Mouse (Mus musculus) liver, embryonic 14.5 days (tissue): ENCODE results near the gene Wfdc18. TPM values are rescaled to one million over a fixed set of nuclear protein-coding genes. Genes with fewer than 3 reads are reported as not detected.

ENCODE experiments used
- ATAC-seq: fragments of 200-750 bp; cut with Nextera tagmentation; 2 replicates; pipeline ENCODE4 v1.8.0; 2017; ENCODE audit warnings: moderate number of reproducible peaks, mild to moderate bottlenecking, moderate library complexity; ENCODE audit not compliant: insufficient read depth
- DNase-seq, 3 experiments: peaks; one replicate each; pipeline ENCODE4 v3.0.0-alpha.2; 2012 to 2013; ENCODE audit warnings: low read depth in 3 of 3, low spot score in 3 of 3
- H3K27ac ChIP-seq: fragments of 300-500 bp; sonication (generic); 2 replicates; pipeline ENCODE4 v1.5.1; 2014; ENCODE audit warnings: moderate library complexity, mild to moderate bottlenecking, control low read depth, inconsistent platforms
- H3K27me3 ChIP-seq: fragments of 300-500 bp; sonication (generic); 2 replicates; pipeline ENCODE4 v1.6.1; 2014; ENCODE audit warnings: mild to moderate bottlenecking, low read length, moderate library complexity; ENCODE audit not compliant: control insufficient read depth, insufficient read depth
- H3K36me3 ChIP-seq: fragments of 300-500 bp; sonication (generic); replicated peaks from 2 replicates; pipeline ENCODE4 v1.6.1; 2014; ENCODE audit warnings: low read depth; ENCODE audit not compliant: control insufficient read depth, insufficient read depth
- H3K4me1 ChIP-seq, 2 experiments: fragments of 200-500 bp in 1 of 2; fragments of 300-500 bp in 1 of 2; sonication (generic) in 1 of 2; replicated peaks; 2 replicates each; pipeline ENCODE4 v1.6.1; 2012 to 2014; ENCODE audit warnings: antibody characterized with exemption in 1 of 2, inconsistent platforms in 1 of 2, low read length in 1 of 2; ENCODE audit not compliant: control insufficient read depth in 2 of 2, insufficient read depth in 2 of 2
- H3K4me2 ChIP-seq: fragments of 300-500 bp; sonication (generic); 2 replicates; pipeline ENCODE4 v1.6.1; 2014; ENCODE audit warnings: low read depth, mild to moderate bottlenecking, control low read depth, moderate library complexity
- H3K4me3 ChIP-seq, 2 experiments: fragments of 200-500 bp in 1 of 2; fragments of 300-500 bp in 1 of 2; sonication (generic) in 1 of 2; 2 replicates each; pipeline ENCODE4 v1.5.1; 2012 to 2014; ENCODE audit warnings: low read depth in 2 of 2, low read length in 2 of 2, mild to moderate bottlenecking in 2 of 2, control low read depth in 1 of 2, inconsistent platforms in 1 of 2, moderate library complexity in 1 of 2; ENCODE audit not compliant: insufficient read depth in 1 of 2
- H3K9ac ChIP-seq: fragments of 300-500 bp; sonication (generic); replicated peaks from 2 replicates; pipeline ENCODE4 v1.6.1; 2014; ENCODE audit warnings: mild to moderate bottlenecking, control low read depth, moderate library complexity
- H3K9me3 ChIP-seq: fragments of 300-500 bp; sonication (generic); 2 replicates; pipeline ENCODE4 v1.6.1; 2016; ENCODE audit warnings: low read length, mixed read lengths; ENCODE audit not compliant: control insufficient read depth
- CTCF ChIP-seq: IDR thresholded peaks from 2 replicates; pipeline ENCODE4 v1.5.1; 2016; ENCODE audit warnings: antibody characterized with exemption, low read depth, control low read depth
- EP300 ChIP-seq: IDR thresholded peaks from 2 replicates; pipeline ENCODE4 v1.6.1; 2016; ENCODE audit warnings: antibody characterized with exemption, low read depth
- WGBS: fragments of 180-500 bp; shearing (Covaris S2); extraction: QIAGEN DNeasy Blood & Tissue Kit; methylation state at CpG from one replicate; pipeline ENCODE4 v1.1.7; 2014; ENCODE audit not compliant: insufficient replicate concordance; 5-methylcytosine and 5-hydroxymethylcytosine counted together
- polyA plus RNA-seq, 2 experiments: library from polyadenylated mRNA; depleted of rRNA in 1 of 2; stranded (reverse) in 1 of 2; unstranded in 1 of 2; fragments of >200 nt; fragmentation: Nextera tagmentation in 1 of 2; extraction: Ambion mirVana in 1 of 2; gene quantifications; 2 replicates each; pipeline versions ENCODE4 v1.2.1 to v1.2.3; 2012 to 2014

Wfdc18 gene
- polyA plus RNA-seq, 2 experiments, result not detected

DNA sequence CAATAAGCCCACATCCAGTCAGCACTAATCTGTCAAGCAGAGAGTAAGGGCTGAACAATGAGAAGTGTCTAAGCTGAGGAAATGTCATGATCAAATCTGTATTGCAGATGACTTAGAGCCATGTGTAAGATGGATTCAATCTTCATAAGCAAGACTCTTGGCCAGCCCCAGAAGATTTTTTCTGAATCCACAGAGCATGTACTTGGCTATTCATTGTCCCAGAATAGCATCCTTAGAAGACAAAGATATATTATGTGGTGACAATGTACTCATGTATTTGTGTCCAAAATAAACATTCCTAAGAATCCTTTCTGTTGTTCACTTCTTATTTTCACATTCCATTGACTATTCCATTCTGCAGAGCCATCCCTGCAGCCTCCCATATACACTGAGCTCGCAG, 18.9 kb upstream of the Wfdc18 start:
- no peak for ATAC-seq
- DNase-seq, result no peak
- TF ChIP-seq EP300, result no peak
- TF ChIP-seq CTCF, result no peak
- Histone ChIP-seq H3K4me1 (no peaks in the 10 kb centered on the region), H3K27me3 (no peaks in the 10 kb centered on the region), H3K9ac (no peak overlapping the region), H3K4me3 (no peak overlapping the region), H3K36me3 (no peaks in the 10 kb centered on the region), H3K27ac (no peak overlapping the region), H3K9me3 (no peaks in the 10 kb centered on the region), H3K4me2 (no peak overlapping the region)
- 47% methylated on average over 1 of the region's 1 CpGs for WGBS

DNA sequence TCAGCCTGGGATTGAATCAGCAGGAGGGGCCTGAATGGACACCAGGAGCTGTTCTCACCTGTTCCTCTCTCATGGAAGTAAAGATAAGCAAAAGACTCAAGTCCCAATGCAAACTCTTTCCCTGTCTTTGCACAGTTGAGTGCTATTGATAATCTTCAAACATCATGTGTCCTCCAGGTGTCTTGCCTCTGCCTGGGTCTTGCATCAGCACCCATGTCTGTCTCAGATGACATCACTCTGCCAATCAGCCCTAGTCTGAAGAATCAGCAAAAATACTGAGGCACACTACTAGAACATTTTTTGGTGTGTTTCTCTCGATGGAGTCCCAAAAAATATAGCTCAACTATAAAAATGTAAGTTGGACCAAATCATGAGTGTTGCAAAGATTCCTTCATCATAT, 16.8 kb upstream of the Wfdc18 start:
- TF ChIP-seq CTCF (no peak), EP300 (no peak)
- H3K9me3 ChIP-seq, result no peaks in the 10 kb centered on the region
- WGBS, result 20% methylated on average over 1 of the region's 1 CpGs
- no peaks in the 10 kb centered on the region for H3K36me3 ChIP-seq
- no peak for ATAC-seq
- H3K4me1 ChIP-seq, result no peaks in the 10 kb centered on the region
- no peak overlapping the region for H3K9ac ChIP-seq
- H3K27ac ChIP-seq, result no peak overlapping the region
- no peaks in the 10 kb centered on the region for H3K27me3 ChIP-seq
- no peak for DNase-seq
- H3K4me2 ChIP-seq, result no peak overlapping the region
- no peak overlapping the region for H3K4me3 ChIP-seq

DNA sequence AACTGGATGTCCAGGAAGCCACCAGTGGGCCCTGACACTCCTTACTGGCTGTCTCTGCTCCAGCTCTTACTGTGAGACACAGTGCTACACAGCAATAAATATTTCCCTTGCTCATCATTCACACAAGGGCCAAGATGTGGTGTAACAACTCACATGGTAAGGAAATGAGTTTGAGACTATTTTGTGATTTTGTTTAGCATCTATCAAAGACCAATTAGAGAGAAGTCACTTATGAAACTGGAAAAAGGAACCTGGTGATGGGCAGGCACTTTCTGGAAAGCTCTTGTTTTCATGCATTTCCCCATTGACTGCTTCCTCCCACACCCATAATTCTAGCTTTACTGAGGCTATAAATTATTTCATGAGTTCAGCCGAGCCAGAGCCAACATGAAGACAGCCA, 5.1 kb upstream of the Wfdc18 start, which contains the start of gene Wfdc17:
Gene Wfdc17, plus strand, starts transcription at position 287 of the 400 bp plus-strand sequence.
- Histone ChIP-seq H3K4me3 (no peak within 1 kb of the TSS), H3K36me3 (no peaks in the 10 kb centered on the region), H3K9me3 (no peaks in the 10 kb centered on the region), H3K27ac (no peak within 1 kb of the TSS), H3K27me3 (no peaks in the 10 kb centered on the region), H3K9ac (no peak within 1 kb of the TSS), H3K4me2 (no peak within 1 kb of the TSS), H3K4me1 (no peaks in the 10 kb centered on the region)
- no peak for DNase-seq
- 12% methylated on average over 1 of the region's 1 CpGs for WGBS
- TF ChIP-seq EP300, result no peak
- TF ChIP-seq CTCF, result no peak
- ATAC-seq, result no peak

DNA sequence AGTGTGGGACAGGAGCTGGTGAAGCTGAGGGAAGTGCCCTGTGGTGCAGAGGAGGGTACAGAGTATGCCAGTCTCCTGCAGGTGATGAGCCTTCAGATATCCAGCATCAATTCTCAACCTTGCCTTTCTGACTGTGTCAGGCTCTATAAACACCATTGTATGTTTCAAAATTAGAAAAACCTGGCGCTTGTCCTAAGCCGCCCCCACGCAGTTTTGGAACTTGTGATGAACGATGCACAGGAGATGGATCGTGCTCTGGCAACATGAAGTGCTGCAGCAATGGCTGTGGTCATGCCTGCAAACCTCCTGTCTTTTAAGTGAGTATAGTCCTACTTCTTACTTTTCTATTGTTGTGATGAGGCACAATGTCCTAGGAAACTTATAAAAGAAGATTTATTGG, 868 bp downstream of the Wfdc18 start:
- Histone ChIP-seq H3K36me3 (no peaks in the 10 kb centered on the region), H3K4me1 (no peaks in the 10 kb centered on the region), H3K4me2 (no peak overlapping the region), H3K9me3 (no peaks in the 10 kb centered on the region), H3K27me3 (no peaks in the 10 kb centered on the region), H3K4me3 (no peak overlapping the region), H3K27ac (no peak overlapping the region), H3K9ac (no peak overlapping the region)
- no peak for ATAC-seq
- TF ChIP-seq CTCF, result no peak
- TF ChIP-seq EP300, result no peak
- WGBS, result 82% methylated on average over 5 of the region's 5 CpGs
- no peak for DNase-seq

DNA sequence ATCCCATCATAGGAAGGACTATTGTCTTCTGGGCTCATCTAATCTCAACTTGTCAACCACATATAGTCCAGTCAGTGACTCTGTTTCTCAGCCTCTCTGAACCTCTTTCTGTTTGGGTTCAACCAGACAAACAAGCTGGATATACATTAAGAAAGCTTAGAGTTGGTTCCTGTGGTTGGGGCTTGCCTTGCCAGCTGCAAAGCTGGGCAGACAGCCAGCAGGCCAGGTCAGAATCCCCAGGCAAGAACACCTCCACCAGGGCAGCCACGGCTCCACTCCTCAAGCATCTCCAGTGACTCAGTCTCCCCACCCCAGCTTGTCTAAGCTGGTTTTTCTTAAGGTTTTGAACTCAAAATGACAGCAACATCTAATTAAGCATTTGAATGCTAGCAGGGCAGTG, 3.9 kb downstream of the Wfdc18 start:
- Histone ChIP-seq H3K9ac (no peak overlapping the region), H3K27me3 (no peaks in the 10 kb centered on the region), H3K4me1 (no peaks in the 10 kb centered on the region), H3K36me3 (no peaks in the 10 kb centered on the region), H3K27ac (no peak overlapping the region), H3K4me2 (no peak overlapping the region), H3K4me3 (no peak overlapping the region), H3K9me3 (no peaks in the 10 kb centered on the region)
- TF ChIP-seq EP300 (no peak), CTCF (no peak)
- no peak for ATAC-seq
- WGBS, result 50% methylated on average over 1 of the region's 1 CpGs
- no peak for DNase-seq
